Mouse (Mus musculus): Measurements from ENCODE around the gene 2210011C24Rik.

2210011C24Rik gene

GRCm38 (mm10) chr8:84011705-84012498 is at the start of gene 2210011C24Rik:
Gene 2210011C24Rik, minus strand, starts transcription at chr8:84012171.
- no peak for DNase-seq (ENCODE audit: extremely low read depth, low read depth, low spot score)

GRCm38 (mm10) chr8:84060245-84060644 is 48.3 kb upstream of the 2210011C24Rik start:
- DNase-seq (ENCODE audit: extremely low read depth, low read depth, low spot score) = no peak

- DNase-seq (ENCODE audit: extremely low read depth, low read depth, low spot score) = no peak
Measured at GRCm38 (mm10) chr8:84059226-84059625, 47.3 kb upstream of the 2210011C24Rik start.

GRCm38 (mm10) chr8:84057827-84058226 is 45.9 kb upstream of the 2210011C24Rik start:
- DNase-seq (ENCODE audit: extremely low read depth, low read depth, low spot score) = no peak

GRCm38 (mm10) chr8:84053229-84053628 is 41.3 kb upstream of the 2210011C24Rik start:
- DNase-seq (ENCODE audit: extremely low read depth, low read depth, low spot score) = no peak

- no peak for DNase-seq (ENCODE audit: extremely low read depth, low read depth, low spot score)
Measured at GRCm38 (mm10) chr8:84052746-84053145, 40.8 kb upstream of the 2210011C24Rik start.

GRCm38 (mm10) chr8:84048171-84048570 is 36.2 kb upstream of the 2210011C24Rik start:
- no peak for DNase-seq (ENCODE audit: extremely low read depth, low read depth, low spot score)

- no peak for DNase-seq (ENCODE audit: extremely low read depth, low read depth, low spot score)
Measured at GRCm38 (mm10) chr8:84046505-84046904, 34.5 kb upstream of the 2210011C24Rik start.

- DNase-seq (ENCODE audit: extremely low read depth, low read depth, low spot score) = no peak
Measured at GRCm38 (mm10) chr8:84044900-84045299, 32.9 kb upstream of the 2210011C24Rik start, which contains the start of gene Rln3. Gene Rln3, minus strand, starts transcription at chr8:84045000.

- no peak for DNase-seq (ENCODE audit: extremely low read depth, low read depth, low spot score)
Measured at GRCm38 (mm10) chr8:84044103-84044502, 32.1 kb upstream of the 2210011C24Rik start.

GRCm38 (mm10) chr8:84042948-84043342 is 31.0 kb upstream of the 2210011C24Rik start:
- DNase-seq (ENCODE audit: extremely low read depth, low read depth, low spot score) = no peak

GRCm38 (mm10) chr8:84042066-84042947 is 30.3 kb upstream of the 2210011C24Rik start, which contains the start of gene Il27ra:
Gene Il27ra, minus strand, starts transcription at chr8:84042589.
- DNase-seq (ENCODE audit: extremely low read depth, low read depth, low spot score) = no peak

- DNase-seq (ENCODE audit: extremely low read depth, low read depth, low spot score) = no peak
Measured at GRCm38 (mm10) chr8:84039050-84039449, 27.1 kb upstream of the 2210011C24Rik start.

GRCm38 (mm10) chr8:84038015-84038414 is 26.0 kb upstream of the 2210011C24Rik start:
- no peak for DNase-seq (ENCODE audit: extremely low read depth, low read depth, low spot score)

- no peak for DNase-seq (ENCODE audit: extremely low read depth, low read depth, low spot score)
Measured at GRCm38 (mm10) chr8:84032777-84033176, 20.8 kb upstream of the 2210011C24Rik start.

GRCm38 (mm10) chr8:84029272-84029671 is 17.3 kb upstream of the 2210011C24Rik start:
- DNase-seq (ENCODE audit: extremely low read depth, low read depth, low spot score) = no peak

GRCm38 (mm10) chr8:84027449-84027848 is 15.5 kb upstream of the 2210011C24Rik start:
- no peak for DNase-seq (ENCODE audit: extremely low read depth, low read depth, low spot score)

- no peak for DNase-seq (ENCODE audit: extremely low read depth, low read depth, low spot score)
Measured at GRCm38 (mm10) chr8:84025863-84026262, 13.9 kb upstream of the 2210011C24Rik start.

GRCm38 (mm10) chr8:84024171-84024570 is 12.2 kb upstream of the 2210011C24Rik start:
- no peak for DNase-seq (ENCODE audit: extremely low read depth, low read depth, low spot score)

- no peak for DNase-seq (ENCODE audit: extremely low read depth, low read depth, low spot score)
Measured at GRCm38 (mm10) chr8:84023631-84024030, 11.7 kb upstream of the 2210011C24Rik start.

- DNase-seq (ENCODE audit: extremely low read depth, low read depth, low spot score) = no peak
Measured at GRCm38 (mm10) chr8:84023085-84023484, 11.1 kb upstream of the 2210011C24Rik start.

GRCm38 (mm10) chr8:84021569-84021968 is 9.6 kb upstream of the 2210011C24Rik start:
- no peak for DNase-seq (ENCODE audit: extremely low read depth, low read depth, low spot score)
